Mouse (Mus musculus) ZHBTc4 (cell line): ENCODE data around the gene Saxo1.

Experiments
- DNase-seq: peaks from one replicate; pipeline ENCODE4 v3.0.0-alpha.2; 2011; ENCODE audit warnings: low read depth, low spot score

The Saxo1 gene

DNA sequence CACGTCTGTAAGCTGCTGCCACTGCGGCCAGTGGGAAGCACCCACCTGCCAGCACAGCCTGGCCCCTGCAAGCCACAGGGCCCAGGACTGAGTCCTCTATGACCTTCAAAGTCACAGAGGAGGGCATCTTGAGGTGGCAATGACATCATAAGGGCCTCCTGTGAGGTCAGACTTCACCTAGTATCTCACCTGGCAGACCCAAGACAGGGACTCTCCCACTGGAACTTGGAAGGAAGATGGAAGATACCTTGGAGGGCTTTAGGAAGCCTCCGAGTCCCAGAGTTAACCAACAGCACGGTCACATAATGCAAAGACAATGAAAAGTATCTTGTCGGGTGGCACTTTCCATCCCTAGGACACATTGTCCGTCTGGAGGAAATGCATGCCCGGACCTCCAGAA is at the start of gene Saxo1:
Gene Saxo1, minus strand, starts transcription at position 101 of the 400 bp plus-strand sequence.
- DNase-seq = no peak

DNA sequence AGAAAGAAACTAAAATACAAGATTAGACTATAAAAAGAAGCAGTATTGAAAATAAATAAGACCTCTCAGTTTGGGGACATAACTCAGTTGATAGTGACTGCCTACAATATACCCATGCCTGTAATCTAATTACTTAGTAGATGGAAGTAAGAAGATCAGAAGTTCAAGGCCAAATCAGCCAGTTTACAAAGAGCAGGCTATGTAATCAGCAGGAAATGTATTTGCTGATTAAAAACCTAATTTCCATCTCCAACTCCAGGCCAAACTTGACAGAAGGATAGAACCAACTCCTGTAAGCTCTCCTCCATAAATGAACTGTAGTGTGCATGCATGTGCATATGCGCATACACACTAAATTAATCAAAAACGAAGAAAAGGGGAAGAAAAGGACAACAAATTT is 33.2 kb upstream of the Saxo1 start:
- DNase-seq = no peak

DNA sequence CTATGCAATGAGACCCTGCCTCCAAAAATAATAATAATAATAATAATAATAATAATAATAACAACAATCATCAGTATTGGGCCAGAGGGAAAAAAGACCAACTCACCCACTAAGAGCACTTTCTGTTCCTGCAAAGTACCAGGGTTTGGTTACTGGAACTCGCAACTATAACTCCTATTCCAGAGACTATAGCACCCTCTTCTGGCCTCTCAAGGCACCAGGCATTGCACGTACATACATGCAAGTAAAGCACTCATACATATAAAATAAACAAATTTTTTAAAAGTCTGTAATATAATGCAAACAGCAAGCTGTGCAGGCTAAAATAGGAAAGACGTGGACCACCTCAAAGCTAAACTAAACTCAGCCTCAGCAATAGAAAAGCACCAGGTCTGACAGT is 30.1 kb upstream of the Saxo1 start:
- peak; percentile 61 for DNase-seq

DNA sequence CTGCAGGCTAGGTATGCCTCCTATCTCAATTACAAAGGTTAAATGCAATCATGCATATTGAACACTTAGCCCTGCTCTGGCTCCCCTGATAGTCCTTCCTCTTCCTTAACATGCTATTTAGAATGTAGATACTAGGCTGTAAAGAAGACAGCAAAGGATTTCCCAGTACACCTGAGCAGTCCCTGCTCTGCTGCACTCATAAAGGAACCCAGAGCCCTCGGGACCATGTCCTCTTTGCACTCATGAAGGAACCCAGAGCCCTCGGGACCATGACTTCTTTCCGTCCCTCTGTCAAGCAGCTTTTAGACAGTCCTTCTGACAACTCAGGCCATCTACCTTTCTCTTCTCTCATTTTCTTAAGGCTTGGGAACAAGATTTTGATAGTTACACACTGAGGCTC is 22.5 kb upstream of the Saxo1 start:
- DNase-seq = no peak

DNA sequence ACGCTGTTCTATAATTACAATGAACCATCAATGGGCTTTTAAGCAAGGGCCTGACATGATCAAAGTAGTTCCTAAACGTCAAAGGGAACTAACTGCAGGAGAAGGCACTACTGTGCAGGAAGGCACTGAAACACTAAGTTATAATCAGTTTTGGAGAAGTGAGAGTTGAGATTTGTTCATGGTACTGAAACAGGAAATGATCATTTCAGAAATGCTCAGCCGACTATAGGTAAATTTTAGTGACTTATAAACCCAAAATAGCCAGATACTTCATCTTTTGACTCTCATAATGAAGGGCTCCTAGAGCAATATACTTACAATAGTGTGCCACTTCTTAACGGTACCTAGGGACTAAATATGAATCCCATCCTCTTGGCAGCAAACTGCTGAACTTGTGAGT is 21.9 kb upstream of the Saxo1 start:
- DNase-seq = no peak

DNA sequence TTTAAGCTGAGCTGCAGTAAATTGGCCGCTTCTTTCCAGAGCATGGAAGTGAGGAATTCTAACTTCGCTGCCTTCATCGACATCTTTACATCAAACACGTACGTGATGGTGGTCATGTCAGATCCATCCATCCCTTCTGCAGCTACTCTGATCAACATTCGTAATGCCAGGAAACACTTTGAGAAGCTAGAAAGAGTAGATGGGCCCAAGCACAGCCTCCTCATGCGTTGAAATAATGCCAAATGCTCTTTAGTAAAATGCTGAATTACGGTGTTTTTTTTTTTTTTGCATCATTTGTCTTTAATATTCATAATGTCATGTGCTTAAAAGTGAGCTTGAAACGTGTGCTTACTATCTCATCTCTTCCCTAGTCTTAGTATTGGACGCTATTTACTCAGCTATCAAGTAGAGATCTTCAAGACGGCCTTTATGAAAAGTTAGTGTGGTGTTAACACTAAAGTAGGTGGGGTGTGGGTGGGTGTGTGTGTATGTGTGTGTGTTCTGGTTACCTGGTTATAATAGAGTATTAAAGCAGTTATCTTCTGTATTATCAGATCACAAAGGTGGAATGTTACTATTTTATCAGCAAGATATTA is 18.6 kb upstream of the Saxo1 start:
- DNase-seq = no peak

DNA sequence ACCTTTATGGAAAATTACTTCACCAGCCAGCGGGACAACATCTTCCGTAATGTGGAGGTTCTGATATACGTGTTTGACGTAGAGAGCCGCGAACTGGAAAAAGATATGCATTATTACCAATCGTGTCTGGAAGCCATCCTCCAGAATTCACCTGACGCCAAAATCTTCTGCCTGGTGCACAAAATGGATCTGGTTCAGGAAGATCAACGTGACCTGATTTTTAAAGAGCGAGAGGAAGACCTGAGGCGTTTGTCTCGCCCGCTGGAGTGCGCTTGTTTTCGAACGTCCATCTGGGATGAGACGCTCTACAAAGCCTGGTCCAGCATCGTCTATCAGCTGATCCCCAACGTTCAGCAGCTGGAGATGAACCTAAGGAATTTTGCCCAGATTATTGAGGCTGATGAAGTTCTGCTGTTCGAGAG is 18.0 kb upstream of the Saxo1 start:
- DNase-seq = peak; percentile 51

DNA sequence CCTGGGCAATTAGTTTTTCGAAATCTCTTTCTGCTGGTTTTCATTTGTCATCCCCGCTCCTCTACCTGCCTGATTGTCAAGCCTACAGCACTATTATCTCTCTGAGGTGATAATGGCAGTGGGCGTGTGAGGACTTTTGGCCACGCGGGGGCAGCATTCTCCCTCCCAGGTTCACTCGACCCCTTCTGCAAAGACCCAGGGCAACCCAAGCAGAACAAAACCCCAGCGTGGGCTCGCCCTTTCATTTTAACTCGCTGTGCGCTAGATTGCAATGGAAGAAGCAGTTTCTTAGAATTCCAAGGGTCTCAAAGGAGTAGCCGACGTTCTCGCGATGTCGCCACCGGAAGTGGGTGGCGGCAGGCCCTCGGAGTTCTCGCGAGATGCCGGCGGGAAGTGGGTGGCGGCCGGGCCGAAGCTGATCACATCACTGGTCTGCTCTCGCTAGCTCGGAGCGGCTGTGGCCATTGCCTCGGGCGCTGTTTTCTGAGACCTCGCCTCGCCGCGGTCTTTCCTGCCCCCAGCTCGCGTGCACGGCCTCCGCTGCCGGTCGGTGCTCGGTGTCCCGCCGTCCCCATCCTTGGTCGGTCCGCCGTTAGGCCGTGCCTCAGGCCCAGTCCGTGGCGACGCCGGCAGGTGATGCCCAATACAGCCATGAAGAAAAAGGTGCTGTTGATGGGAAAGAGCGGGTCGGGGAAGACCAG is 17.3 kb upstream of the Saxo1 start, which contains the start of gene Rraga:
Gene Rraga, plus strand, starts transcription at position 386 of the 701 bp plus-strand sequence.
- peak; percentile 99 for DNase-seq

DNA sequence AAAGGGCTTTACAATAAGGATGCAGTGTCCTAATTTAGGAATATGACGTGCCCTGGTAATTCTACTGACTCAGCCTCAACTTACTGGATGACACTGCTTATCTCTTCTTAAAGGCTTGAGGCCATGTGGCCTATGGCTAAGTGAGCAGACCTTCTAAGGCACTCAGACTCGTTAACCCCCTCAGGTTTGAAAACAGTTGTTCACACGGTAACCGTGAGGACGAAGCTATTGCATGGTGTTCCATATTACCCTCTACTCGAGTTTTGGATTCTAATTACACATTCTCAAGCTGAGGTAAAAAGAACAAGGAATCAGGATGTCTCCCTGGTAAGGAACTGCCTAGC is 16.8 kb upstream of the Saxo1 start:
- DNase-seq = no peak

DNA sequence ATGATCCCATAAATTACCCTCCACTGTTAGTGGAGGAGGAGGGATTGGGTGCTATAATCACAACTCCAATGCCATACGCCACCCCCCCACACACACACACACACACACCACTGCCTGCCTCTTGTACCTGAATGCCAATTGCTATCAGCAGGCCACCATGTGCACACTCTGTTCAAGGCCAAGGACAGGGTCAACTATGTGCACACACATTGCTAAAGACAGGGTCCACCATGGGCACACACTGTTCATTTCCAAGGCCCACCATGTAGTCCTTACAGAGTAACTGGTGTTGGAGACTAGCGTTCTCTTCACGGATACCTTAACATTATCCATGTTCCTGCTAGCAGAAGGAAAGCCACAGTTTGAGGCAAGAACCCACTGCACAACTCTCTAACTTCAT is 2.9 kb upstream of the Saxo1 start:
- DNase-seq = no peak

DNA sequence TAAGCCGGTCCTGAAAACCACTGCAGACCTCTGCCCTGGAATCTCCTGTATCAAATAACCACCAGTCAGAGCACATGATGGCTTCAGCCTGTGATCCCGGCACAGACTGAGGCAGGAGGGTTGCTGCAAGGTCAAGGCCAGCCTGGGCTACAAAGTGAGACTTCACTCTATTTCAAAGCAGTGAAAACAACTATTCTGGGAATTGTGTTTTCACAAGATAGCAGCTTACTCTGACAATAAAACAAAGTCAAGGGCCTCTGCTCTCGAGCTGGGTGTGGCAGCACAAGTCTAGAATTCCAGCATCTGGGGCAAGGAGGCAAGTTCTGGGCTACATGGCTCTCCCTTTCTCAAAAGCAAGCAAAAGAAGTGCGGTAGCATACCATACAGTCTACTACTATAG is 878 bp upstream of the Saxo1 start:
- peak; percentile 61 for DNase-seq

DNA sequence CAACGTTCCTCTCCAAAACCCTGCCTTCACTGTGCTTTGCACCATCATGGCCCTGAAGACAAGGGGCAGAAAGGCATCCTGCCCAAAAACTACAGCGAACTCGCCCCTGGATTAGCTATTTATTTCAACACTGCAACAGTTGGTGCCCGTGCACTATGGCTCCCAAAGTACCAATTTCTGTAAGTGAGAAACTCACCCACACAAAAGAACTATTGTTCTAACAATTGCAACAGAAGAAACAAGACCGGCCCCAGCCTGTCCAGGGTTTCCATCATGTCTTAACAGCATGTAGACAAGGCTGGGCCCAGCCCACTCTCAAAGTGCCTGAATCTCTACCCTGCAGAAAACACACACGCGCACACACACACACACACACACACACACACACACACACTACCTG is 757 bp downstream of the Saxo1 start:
- DNase-seq = no peak

DNA sequence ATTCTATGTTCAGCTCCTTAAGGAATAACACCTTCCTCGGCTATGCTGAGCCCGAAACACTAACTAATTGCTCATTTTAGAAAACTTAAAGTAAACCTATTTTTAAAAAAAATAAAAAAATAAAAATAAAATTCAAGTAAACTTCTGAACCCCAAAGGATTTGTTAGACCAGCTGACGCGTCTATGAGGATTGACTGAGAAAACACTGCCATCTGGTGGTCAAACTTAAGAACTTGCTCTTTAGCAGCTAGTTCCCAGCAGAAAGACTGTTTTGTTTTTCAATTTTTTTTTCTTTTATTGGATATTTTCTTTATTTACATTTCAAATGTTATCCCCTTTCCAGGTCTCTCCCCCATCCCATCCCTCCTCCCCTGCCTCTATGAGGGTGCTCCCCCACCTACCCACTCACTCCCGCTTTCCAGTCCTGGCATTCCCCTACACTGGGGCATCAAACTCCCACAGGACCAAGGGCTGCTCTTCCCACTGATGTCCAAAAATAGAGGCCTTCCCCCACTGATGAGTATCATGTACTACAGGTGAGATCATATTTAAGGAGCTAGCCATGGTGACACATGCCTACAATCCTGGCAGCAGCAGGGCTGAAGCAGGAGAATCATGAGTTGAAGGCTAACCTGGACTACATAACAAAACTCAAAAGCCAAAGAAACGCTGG is 3.0 kb downstream of the Saxo1 start:
- peak; percentile 59 for DNase-seq

DNA sequence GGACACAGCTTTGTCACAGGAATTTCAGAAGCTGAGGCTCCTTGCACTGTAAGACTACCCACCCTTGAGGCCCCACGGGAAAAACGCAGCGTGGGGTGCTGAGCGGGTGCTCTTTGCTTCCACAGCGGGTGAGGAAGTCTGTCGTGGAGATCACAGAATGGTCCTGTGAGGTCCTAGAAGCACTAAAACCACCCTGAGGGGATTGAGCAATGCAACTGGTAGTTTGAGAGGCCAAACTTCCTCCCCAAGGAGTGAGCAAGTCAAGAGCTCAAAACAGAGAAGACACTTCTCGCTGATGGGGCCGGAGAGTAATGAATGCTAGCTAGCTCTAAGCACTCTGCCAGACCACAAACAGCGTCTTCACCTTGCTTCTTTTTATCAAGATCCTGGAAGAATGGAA is 9.8 kb downstream of the Saxo1 start:
- no peak for DNase-seq

DNA sequence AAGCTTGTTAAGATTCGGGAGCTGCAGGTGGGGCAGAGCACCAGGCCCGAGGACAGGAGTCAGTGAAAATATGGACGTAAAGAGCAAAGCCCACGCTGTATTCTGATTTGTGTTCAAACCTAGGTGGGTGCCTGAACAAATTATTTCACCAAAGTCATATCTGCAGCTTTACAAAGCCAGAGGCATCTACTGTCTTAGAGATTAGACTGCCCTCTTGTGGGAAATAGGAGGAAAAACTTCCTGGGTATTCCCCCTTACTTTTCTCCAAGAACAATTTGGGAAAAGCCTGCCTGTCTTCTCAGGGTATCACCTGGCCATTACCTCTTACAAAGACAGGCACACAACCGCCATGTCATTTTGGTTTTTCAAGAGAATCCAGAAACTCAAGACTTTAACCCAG is 12.5 kb downstream of the Saxo1 start:
- DNase-seq = peak; percentile 57

DNA sequence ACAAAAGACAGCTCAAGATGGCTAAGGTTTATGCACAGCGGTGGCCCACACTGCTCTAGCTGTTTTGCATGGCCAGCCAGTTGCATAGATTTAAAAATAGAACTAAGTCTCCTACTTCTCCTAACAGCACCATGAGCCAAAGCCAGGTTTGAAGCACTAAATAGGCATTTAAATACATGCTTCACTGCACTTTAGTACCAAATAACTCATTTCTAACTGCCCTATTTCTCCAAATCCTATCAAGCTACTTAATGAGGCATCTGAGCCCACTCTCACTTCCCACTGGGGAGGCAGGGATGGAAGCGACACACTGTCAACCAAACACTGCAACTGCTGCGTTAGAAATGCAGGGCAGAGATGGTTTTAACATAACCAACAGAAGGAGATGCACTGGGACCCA is 14.1 kb downstream of the Saxo1 start:
- DNase-seq = no peak

DNA sequence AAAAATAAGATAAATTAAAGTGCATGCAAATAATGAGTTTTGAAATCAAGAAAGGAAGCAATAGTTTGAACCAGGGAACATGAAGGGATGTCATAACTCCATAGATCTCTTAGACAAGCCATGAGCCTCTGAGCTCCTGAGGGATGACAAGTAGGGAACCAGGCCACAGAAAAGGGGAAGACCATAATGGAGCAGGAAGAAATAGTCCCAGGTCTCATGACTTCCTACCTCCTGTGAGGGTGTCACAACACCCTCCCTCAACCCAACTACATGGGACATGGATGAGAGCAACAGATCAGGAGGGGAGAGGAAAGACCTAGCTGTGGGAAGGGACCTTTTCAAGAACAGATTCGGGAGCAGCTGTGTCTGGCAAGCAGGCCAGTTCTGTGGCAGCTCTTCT is 16.6 kb downstream of the Saxo1 start:
- no peak for DNase-seq

DNA sequence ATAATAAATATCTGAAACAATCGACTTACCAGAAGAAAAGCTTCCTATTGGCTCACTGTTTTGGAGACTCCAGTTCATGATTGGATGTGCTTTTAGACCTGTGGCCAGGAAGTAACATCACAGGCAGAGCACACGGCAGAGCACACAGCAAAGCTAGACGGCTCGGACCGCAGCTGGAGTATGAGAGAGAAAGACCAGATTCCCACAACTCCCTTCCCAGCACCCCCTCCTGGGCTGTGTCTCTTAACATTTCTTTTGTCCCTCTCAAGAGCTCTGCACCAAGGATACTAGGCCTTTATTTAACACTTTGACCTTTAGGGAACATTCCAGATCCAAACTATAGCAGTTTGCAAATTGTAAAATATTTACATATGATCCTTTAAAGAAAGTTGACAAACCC is 19.2 kb downstream of the Saxo1 start:
- DNase-seq = peak; percentile 90

DNA sequence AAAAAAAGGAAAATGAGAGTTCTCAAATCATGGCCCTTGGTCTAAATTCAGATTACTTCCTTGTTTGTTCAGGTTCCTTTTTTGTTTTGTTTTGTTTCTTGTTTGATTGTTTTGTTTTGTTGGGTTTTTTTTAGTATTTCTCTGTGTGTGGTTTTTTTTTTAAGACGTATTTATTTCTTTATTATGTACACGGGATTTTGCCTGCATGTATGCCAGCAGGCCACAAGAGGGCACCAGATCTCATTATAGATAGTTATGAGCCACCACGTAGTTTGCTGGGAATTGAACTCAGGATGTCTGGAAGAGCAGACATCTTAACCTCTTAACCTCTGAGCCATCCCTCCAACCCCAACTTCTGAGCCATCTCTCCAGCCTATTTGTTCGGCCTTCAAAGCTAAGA is 20.2 kb downstream of the Saxo1 start:
- DNase-seq = peak; percentile 76

DNA sequence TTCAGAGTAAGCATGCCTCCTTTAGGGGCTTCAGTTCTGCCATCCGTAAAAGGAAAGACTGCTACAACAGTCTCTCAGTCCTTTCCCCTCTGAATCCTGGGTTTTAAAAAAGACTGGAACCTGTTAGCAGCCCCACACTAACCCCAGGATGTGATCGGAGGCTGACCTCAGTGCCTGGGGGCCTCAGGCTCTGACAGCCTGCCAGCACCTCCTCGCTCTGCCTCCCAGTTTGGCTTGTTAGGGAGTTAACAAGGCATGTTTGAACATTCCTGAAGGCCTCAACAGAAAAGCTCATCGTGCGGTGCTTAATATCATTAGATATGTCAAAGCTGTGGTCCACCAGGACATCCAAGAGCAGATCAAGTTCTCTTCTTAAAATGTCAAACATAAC is 24.0 kb downstream of the Saxo1 start:
- no peak for DNase-seq

DNA sequence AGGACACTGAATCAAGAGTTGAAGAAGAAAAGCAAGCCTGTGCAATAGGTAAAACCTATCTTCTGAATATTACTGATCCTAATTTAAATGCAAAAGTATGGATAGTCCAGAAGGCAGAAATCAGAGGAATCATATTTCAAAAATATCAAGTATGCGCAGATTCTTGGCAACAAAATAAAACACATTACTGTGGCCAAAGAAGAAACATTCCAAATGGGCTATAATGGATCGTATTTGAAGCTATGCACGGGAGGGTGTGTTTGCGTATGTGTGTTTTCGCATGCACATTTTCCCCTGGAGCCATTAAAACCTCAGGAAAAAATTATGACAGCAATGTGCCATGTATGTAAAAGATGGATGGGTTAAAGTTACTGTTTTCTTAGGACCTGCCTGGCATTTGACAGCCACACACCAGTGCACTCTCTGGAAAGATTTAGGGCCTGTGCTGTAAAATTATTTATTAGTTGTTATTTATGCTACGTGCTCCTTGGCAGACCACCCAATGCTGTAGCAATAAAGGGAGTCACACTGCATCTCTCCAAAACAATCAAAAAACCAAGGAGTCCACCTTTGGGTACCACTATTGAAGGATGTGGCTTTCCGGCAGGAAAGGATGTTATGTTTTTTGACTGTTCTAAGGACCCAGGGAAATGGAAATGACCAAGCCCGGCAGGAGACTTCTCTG is 24.6 kb downstream of the Saxo1 start:
- no peak for DNase-seq

DNA sequence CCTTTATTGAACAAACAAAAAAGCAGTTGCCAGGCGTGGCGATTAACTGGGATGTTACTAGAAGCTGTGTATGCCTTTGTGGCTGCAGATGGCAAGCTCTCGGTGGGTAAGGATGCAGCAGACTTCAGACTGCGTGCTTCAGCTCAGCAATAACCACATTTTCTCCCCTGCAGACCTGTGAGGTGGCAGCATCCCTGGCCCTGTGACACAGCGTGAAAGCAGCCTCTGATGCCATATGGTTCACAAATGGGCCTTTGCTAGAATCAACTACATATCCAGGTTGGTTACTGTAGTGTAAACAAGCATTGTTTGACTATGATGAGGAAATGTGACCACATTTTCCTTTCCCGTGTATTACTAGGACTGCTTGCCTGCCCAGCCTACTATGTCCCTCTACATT is 29.0 kb downstream of the Saxo1 start:
- DNase-seq = no peak
